Mouse (Mus musculus): Measurements from ENCODE around the gene Tiam1. TPM values are rescaled to one million over a fixed set of nuclear protein-coding genes. Genes with fewer than 3 reads are reported as not detected.
A peak's percentile ranks its signal among the peaks of the same experiment; 100 is the strongest.

Tiam1 gene
- total and polyA plus RNA-seq, 2 experiments, result 0.27 to 0.65 TPM

DNA sequence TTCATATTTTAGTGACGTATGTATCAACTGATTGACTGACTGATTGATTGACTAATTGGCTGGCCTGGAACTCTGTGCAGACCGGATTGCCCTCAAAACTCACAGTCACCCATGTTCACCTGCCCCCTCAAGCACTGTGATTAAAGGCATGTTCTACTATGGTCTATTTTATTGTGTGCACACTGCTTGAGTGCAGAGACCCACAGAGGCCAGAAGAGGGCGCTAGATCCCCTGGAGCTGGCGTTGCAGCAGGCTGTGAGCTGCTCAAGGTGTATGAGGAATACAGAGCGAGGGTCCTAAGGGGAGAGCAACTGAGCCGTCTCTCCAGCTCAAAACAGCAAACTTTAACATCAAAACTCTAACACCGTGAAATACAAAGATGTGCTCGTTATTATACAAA, 202.9 kb downstream of the Tiam1 start:
- Histone ChIP-seq H3K4me1 (ENCODE audit: control insufficient read depth, insufficient read depth, low read length) (no peaks in the 10 kb centered on the region), H3K36me3 (ENCODE audit: control insufficient read depth, insufficient read depth, low read length) (no peaks in the 10 kb centered on the region), H3K27me3 (ENCODE audit: control insufficient read depth, insufficient read depth, low read length) (no peaks in the 10 kb centered on the region; the same call in 1 of the 2 replicates), H3K27ac (replicated peaks; ENCODE audit: insufficient read depth, low read depth, low read length) (no peak overlapping the region), H3K79me2 (ENCODE audit: control insufficient read depth, insufficient read depth, low read length) (no peaks in the 10 kb centered on the region), H3K4me3 (ENCODE audit: insufficient read depth, low read depth, low read length) (no peak overlapping the region), H3K9ac (ENCODE audit: low read depth, low read length) (no peak overlapping the region)
- WGBS, result 89% methylated on average over 8 of the region's 8 CpGs
- no peak for DNase-seq (ENCODE audit: extremely low read depth, low read depth, low spot score)
- peak; percentile 15; the same call in 1 of the 2 replicates for TF ChIP-seq CTCF (IDR thresholded peaks at IDR 0.05; ENCODE audit: low read depth, low read length)
- no peak for TF ChIP-seq POLR2A (IDR thresholded peaks at IDR 0.05; ENCODE audit: extremely low read depth, insufficient read depth, low read length)

DNA sequence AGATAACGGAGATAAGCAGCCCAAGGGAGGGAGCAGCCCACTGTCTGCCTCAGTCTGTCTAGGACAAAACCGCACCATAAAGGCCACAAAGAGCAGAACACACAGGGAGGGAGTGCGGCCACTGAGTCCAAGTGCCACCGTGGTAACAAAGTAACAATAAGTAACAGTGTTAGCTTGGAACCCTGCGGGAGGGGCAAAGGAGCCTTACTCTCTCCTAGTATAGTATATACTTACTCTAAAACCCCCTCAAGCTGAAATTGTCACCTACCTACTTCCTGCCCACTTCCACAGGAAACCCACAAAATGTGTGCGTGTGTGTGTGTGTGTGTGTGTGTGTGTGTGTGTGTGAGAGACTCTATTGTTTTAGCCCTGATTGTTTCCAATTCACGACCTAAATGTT, 205.3 kb downstream of the Tiam1 start:
- Histone ChIP-seq H3K4me1 (ENCODE audit: control insufficient read depth, insufficient read depth, low read length) (no peaks in the 10 kb centered on the region), H3K79me2 (ENCODE audit: control insufficient read depth, insufficient read depth, low read length) (no peaks in the 10 kb centered on the region), H3K9ac (ENCODE audit: low read depth, low read length) (no peak overlapping the region), H3K36me3 (ENCODE audit: control insufficient read depth, insufficient read depth, low read length) (no peaks in the 10 kb centered on the region), H3K27ac (replicated peaks; ENCODE audit: insufficient read depth, low read depth, low read length) (no peak overlapping the region), H3K4me3 (ENCODE audit: insufficient read depth, low read depth, low read length) (no peak overlapping the region), H3K27me3 (ENCODE audit: control insufficient read depth, insufficient read depth, low read length) (no peaks in the 10 kb centered on the region; the same call in 1 of the 2 replicates)
- 66% methylated on average over 7 of the region's 7 CpGs for WGBS
- no peak for DNase-seq (ENCODE audit: extremely low read depth, low read depth, low spot score)
- TF ChIP-seq CTCF (IDR thresholded peaks at IDR 0.05; ENCODE audit: low read depth, low read length) (no peak), POLR2A (IDR thresholded peaks at IDR 0.05; ENCODE audit: extremely low read depth, insufficient read depth, low read length) (no peak)

DNA sequence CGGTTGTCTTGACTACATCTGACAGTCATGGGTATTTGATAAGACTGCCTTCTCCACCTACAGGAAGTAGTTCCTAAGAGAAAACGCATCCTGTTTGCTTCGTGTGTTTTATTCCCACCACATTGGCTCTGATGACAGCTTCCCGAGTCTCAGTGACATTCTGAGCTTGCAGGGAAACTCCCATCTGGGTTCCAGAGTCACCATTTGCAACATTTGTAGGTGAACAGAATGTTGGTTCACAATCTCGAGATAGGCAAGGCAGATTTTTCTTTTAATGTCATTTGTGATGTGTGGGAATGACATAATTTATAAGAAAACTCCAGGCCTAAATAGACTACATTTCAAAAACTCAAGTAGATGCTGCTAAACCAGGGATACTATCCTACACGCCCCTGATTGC, 207.0 kb downstream of the Tiam1 start:
- TF ChIP-seq CTCF (IDR thresholded peaks at IDR 0.05; ENCODE audit: low read depth, low read length) (no peak), POLR2A (IDR thresholded peaks at IDR 0.05; ENCODE audit: extremely low read depth, insufficient read depth, low read length) (no peak)
- WGBS, result 79% methylated on average over 6 of the region's 6 CpGs
- Histone ChIP-seq H3K4me3 (ENCODE audit: insufficient read depth, low read depth, low read length) (no peak overlapping the region), H3K79me2 (ENCODE audit: control insufficient read depth, insufficient read depth, low read length) (no peaks in the 10 kb centered on the region), H3K4me1 (ENCODE audit: control insufficient read depth, insufficient read depth, low read length) (no peaks in the 10 kb centered on the region), H3K9ac (ENCODE audit: low read depth, low read length) (no peak overlapping the region), H3K27me3 (ENCODE audit: control insufficient read depth, insufficient read depth, low read length) (no peaks in the 10 kb centered on the region; the same call in 1 of the 2 replicates), H3K27ac (replicated peaks; ENCODE audit: insufficient read depth, low read depth, low read length) (no peak overlapping the region), H3K36me3 (ENCODE audit: control insufficient read depth, insufficient read depth, low read length) (no peaks in the 10 kb centered on the region)
- DNase-seq (ENCODE audit: extremely low read depth, low read depth, low spot score), result no peak

DNA sequence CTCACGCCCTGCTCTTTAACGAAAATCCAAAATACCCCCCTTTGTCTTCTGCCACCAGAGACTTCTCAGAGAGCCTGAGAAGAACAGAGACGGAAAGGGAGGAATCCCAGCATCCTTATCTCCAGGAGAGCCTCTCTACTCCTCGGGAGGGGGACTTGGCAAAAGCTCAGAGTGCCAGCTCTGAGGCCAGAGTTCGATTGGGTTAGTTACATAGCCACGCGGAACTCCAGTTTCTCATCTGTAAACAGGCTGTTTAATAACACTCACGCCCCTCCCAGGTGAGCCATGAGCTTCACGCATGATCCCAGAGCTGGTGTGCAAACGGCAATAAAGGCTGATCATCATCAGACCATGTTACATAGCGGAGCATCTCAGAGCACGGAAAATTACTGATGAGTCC, 208.2 kb downstream of the Tiam1 start:
- no peaks in the 10 kb centered on the region for H3K79me2 ChIP-seq (ENCODE audit: control insufficient read depth, insufficient read depth, low read length)
- TF ChIP-seq POLR2A (IDR thresholded peaks at IDR 0.05; ENCODE audit: extremely low read depth, insufficient read depth, low read length), result no peak
- TF ChIP-seq CTCF (IDR thresholded peaks at IDR 0.05; ENCODE audit: low read depth, low read length), result no peak
- H3K4me1 ChIP-seq (ENCODE audit: control insufficient read depth, insufficient read depth, low read length), result no peaks in the 10 kb centered on the region
- WGBS, result 44% methylated on average over 12 of the region's 12 CpGs
- peak; percentile 0 for DNase-seq (ENCODE audit: extremely low read depth, low read depth, low spot score)
- no peak overlapping the region for H3K9ac ChIP-seq (ENCODE audit: low read depth, low read length)
- no peaks in the 10 kb centered on the region for H3K27me3 ChIP-seq (ENCODE audit: control insufficient read depth, insufficient read depth, low read length)
- H3K4me3 ChIP-seq (ENCODE audit: insufficient read depth, low read depth, low read length), result no peak overlapping the region
- H3K27ac ChIP-seq (replicated peaks; ENCODE audit: insufficient read depth, low read depth, low read length), result no peak overlapping the region
- H3K36me3 ChIP-seq (ENCODE audit: control insufficient read depth, insufficient read depth, low read length), result no peaks in the 10 kb centered on the region

DNA sequence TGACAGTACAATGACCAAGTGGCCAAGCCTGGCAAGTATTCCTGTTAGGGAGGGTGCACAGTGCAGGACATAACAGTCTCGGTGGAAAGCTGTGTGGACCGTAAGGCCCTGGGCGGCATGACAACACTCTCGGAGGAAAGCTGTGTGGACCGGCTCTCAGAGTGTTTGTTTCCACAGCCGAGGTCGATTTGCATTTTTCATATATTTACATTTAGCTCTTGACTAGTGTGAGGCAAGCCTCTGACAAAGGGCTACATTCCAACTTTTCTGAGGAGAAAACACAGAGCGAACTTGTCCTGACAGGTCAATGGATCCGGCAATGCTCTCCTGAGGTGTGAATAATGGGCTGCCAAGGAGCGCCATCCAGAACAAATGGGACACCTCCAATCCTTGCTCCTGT, 209.0 kb downstream of the Tiam1 start:
- H3K4me1 ChIP-seq (ENCODE audit: control insufficient read depth, insufficient read depth, low read length), result no peaks in the 10 kb centered on the region
- TF ChIP-seq POLR2A (IDR thresholded peaks at IDR 0.05; ENCODE audit: extremely low read depth, insufficient read depth, low read length) (no peak), CTCF (IDR thresholded peaks at IDR 0.05; ENCODE audit: low read depth, low read length) (no peak)
- H3K79me2 ChIP-seq (ENCODE audit: control insufficient read depth, insufficient read depth, low read length), result no peaks in the 10 kb centered on the region
- H3K27me3 ChIP-seq (ENCODE audit: control insufficient read depth, insufficient read depth, low read length), result no peaks in the 10 kb centered on the region
- 63% methylated on average over 10 of the region's 10 CpGs for WGBS
- H3K36me3 ChIP-seq (ENCODE audit: control insufficient read depth, insufficient read depth, low read length), result no peaks in the 10 kb centered on the region
- H3K9ac ChIP-seq (ENCODE audit: low read depth, low read length), result no peak overlapping the region
- no peak overlapping the region for H3K4me3 ChIP-seq (ENCODE audit: insufficient read depth, low read depth, low read length)
- H3K27ac ChIP-seq (replicated peaks; ENCODE audit: insufficient read depth, low read depth, low read length), result no peak overlapping the region
- DNase-seq (ENCODE audit: extremely low read depth, low read depth, low spot score), result no peak

DNA sequence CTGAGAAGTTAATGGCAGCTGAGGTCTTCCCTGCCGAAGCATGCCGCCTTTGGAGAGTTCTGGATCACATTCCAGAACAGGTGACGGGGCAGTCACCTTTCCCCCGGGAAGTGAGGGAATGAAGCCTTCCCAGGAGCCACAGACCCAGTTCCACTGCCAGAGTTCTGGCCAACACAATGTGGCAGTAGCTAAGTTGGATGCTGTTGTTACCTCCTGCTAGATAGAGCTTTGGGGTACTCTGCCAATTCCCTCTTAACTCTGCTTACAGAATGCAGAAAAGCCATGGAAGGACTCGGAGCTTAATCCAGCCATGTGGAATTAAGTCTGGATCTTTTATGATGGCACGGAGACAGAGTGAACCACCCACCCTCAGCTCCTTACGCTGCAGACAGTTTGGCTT, 209.6 kb downstream of the Tiam1 start:
- WGBS, result 92% methylated on average over 7 of the region's 7 CpGs
- TF ChIP-seq CTCF (IDR thresholded peaks at IDR 0.05; ENCODE audit: low read depth, low read length) (no peak), POLR2A (IDR thresholded peaks at IDR 0.05; ENCODE audit: extremely low read depth, insufficient read depth, low read length) (no peak)

More for the DNA sequence above, 209.6 kb downstream of the Tiam1 start:
- Histone ChIP-seq H3K79me2 (ENCODE audit: control insufficient read depth, insufficient read depth, low read length) (no peaks in the 10 kb centered on the region), H3K36me3 (ENCODE audit: control insufficient read depth, insufficient read depth, low read length) (no peaks in the 10 kb centered on the region), H3K27me3 (ENCODE audit: control insufficient read depth, insufficient read depth, low read length) (no peaks in the 10 kb centered on the region), H3K4me1 (ENCODE audit: control insufficient read depth, insufficient read depth, low read length) (no peaks in the 10 kb centered on the region), H3K9ac (ENCODE audit: low read depth, low read length) (no peak overlapping the region), H3K4me3 (ENCODE audit: insufficient read depth, low read depth, low read length) (no peak overlapping the region), H3K27ac (replicated peaks; ENCODE audit: insufficient read depth, low read depth, low read length) (no peak overlapping the region)
- no peak for DNase-seq (ENCODE audit: extremely low read depth, low read depth, low spot score)
